Mouse (Mus musculus): ENCODE results near the gene Egln2. TPM values are rescaled to one million over a fixed set of nuclear protein-coding genes. Genes with fewer than 3 reads are reported as not detected.
A peak's percentile ranks its signal among the peaks of the same experiment; 100 is the strongest.

The Egln2 gene
- polyA plus RNA-seq, 1 experiment from 2014 or later = 92.7 TPM

DNA sequence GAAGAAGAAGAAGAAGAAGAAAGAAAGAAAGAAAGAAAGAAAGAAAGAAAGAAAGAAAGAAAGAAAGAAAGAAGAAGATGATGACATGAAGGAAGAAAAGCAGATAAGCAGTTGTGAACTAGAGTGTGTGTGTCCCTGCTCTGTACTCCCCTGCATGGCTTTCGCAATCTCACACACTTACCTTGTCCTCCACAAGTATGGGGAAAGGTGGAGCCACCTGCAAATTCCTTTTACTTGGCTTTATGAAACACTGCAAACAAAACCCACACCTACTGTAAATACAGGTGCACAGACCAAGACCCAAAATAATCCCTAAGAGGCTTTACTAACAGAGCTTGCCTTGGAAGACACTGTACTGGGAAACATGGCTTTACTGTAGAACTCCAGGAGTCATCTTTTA is 55.6 kb downstream of the Egln2 start:
- no peak for ATAC-seq
- Histone ChIP-seq H3K4me2 (ENCODE audit: low read length) (no peak overlapping the region), H3K9ac (ENCODE audit: low read depth, low read length) (no peak overlapping the region), H3K27ac (ENCODE audit: low read depth, low read length) (no peak overlapping the region), H3K4me1 (ENCODE audit: control insufficient read depth, insufficient read depth, low read depth, low read length) (no peaks in the 10 kb centered on the region), H3K36me3 (ENCODE audit: control insufficient read depth, insufficient read depth, low read length) (no peaks in the 10 kb centered on the region), H3K9me3 (ENCODE audit: control insufficient read depth, low read length) (peaks cover 3% of the 10 kb centered on the region), H3K27me3 (replicated peaks; ENCODE audit: control insufficient read depth, insufficient read depth, low read length) (no peaks in the 10 kb centered on the region), H3K4me3 (ENCODE audit: low read length) (no peak overlapping the region)
- WGBS = 92% methylated on average over 1 of the region's 1 CpGs

DNA sequence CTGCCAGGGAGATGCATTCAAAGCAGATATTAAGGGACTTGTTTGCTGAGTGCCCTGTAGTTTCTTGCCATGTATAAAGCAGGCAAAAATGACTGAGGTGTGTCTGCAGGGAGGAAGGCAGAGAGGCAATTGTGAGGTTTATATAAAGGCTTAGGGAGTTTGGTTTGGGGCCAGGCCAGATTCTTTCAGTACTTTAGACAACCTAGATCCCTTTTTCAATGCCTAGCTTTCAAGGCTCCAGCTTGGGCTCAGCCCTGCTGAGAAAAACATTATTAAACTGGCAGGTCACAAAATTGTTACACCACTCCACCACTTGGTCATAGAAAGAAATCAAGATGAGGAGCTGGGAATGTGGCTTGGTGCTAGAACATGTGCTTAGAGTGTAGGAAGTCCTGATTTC is 56.3 kb downstream of the Egln2 start:
- Histone ChIP-seq H3K4me2 (ENCODE audit: low read length) (no peak overlapping the region), H3K9me3 (ENCODE audit: control insufficient read depth, low read length) (peaks cover 3% of the 10 kb centered on the region), H3K27ac (ENCODE audit: low read depth, low read length) (no peak overlapping the region), H3K4me1 (ENCODE audit: control insufficient read depth, insufficient read depth, low read depth, low read length) (no peaks in the 10 kb centered on the region), H3K27me3 (replicated peaks; ENCODE audit: control insufficient read depth, insufficient read depth, low read length) (no peaks in the 10 kb centered on the region), H3K36me3 (ENCODE audit: control insufficient read depth, insufficient read depth, low read length) (no peaks in the 10 kb centered on the region), H3K4me3 (ENCODE audit: low read length) (no peak overlapping the region), H3K9ac (ENCODE audit: low read depth, low read length) (no peak overlapping the region)
- no peak for ATAC-seq

MicroRNAs encoded within 50 kb of the gene (microRNA counts, 519-probe panel; counts per million panel counts)
- microRNA mmu-miR-1191 = 1,140 counts per million, percentile 8 among the panel's probes with 10 or more counts

Small RNA genes within 50 kb of the gene (microRNA-seq; reads per million reads assigned to microRNA genes)
- 1.2 reads per million for gene Mir1191
- 0.62 reads per million for gene Mir3101

Other genes with a start within 250 kb of the Egln2 start
- gene Cyp2a22, start 227.4 kb downstream of the Egln2 start, polyA plus RNA-seq (2015; fragmentation: Nextera tagmentation; extraction: Ambion mirVana) = not detected in 2 replicates
- gene Cyp2a12, start 137.7 kb downstream of the Egln2 start, polyA plus RNA-seq (2015; fragmentation: Nextera tagmentation; extraction: Ambion mirVana) = not detected in 2 replicates
- 0.16 and 0.34 TPM in 2 replicates for gene Cyp2f2, start 46.9 kb downstream of the Egln2 start, polyA plus RNA-seq (2015; fragmentation: Nextera tagmentation; extraction: Ambion mirVana)
- 0.13 and 0.30 TPM in 2 replicates for gene Cyp2t4, start 13.1 kb downstream of the Egln2 start, polyA plus RNA-seq (2015; fragmentation: Nextera tagmentation; extraction: Ambion mirVana)
- gene Rab4b, start 12.1 kb upstream of the Egln2 start, polyA plus RNA-seq (2015; fragmentation: Nextera tagmentation; extraction: Ambion mirVana) = 112 and 118 TPM in 2 replicates
- not detected in 2 replicates for gene Gm21983, start 14.3 kb upstream of the Egln2 start, polyA plus RNA-seq (2015; fragmentation: Nextera tagmentation; extraction: Ambion mirVana)
- 30.3 and 40.5 TPM in 2 replicates for gene Mia, start 14.4 kb upstream of the Egln2 start, polyA plus RNA-seq (2015; fragmentation: Nextera tagmentation; extraction: Ambion mirVana)
- 2.7 and 3.7 TPM in 2 replicates for gene BC024978, start 29.0 kb upstream of the Egln2 start, polyA plus RNA-seq (2015; fragmentation: Nextera tagmentation; extraction: Ambion mirVana)
- 177 and 194 TPM in 2 replicates for gene Snrpa, start 29.5 kb upstream of the Egln2 start, polyA plus RNA-seq (2015; fragmentation: Nextera tagmentation; extraction: Ambion mirVana)
- 5.7 and 5.9 TPM in 2 replicates for gene Itpkc, start 61.9 kb upstream of the Egln2 start, polyA plus RNA-seq (2015; fragmentation: Nextera tagmentation; extraction: Ambion mirVana)
- gene Coq8b, start 66.2 kb upstream of the Egln2 start, polyA plus RNA-seq (2015; fragmentation: Nextera tagmentation; extraction: Ambion mirVana) = 21.8 and 23.9 TPM in 2 replicates
- gene Numbl, start 91.6 kb upstream of the Egln2 start, polyA plus RNA-seq (2015; fragmentation: Nextera tagmentation; extraction: Ambion mirVana) = 54.4 and 59.5 TPM in 2 replicates
- gene Ltbp4, start 170.9 kb upstream of the Egln2 start, polyA plus RNA-seq (2015; fragmentation: Nextera tagmentation; extraction: Ambion mirVana) = 14.1 and 17.2 TPM in 2 replicates
- gene Shkbp1, start 189.2 kb upstream of the Egln2 start, polyA plus RNA-seq (2015; fragmentation: Nextera tagmentation; extraction: Ambion mirVana) = 31.6 and 38.0 TPM in 2 replicates
- gene Gm20479, start 190.6 kb upstream of the Egln2 start, polyA plus RNA-seq (2015; fragmentation: Nextera tagmentation; extraction: Ambion mirVana) = not detected in 2 replicates

Data from hindbrain, embryonic 16.5 days (tissue).